Mouse (Mus musculus) hindbrain, embryonic 16.5 days (tissue): ENCODE data around the gene Slc6a9. TPM values are rescaled to one million over a fixed set of nuclear protein-coding genes. Genes with fewer than 3 reads are reported as not detected.

Experiments used
- polyA plus RNA-seq: library from polyadenylated mRNA; unstranded; fragments of >200 nt; fragmentation: Nextera tagmentation; extraction: Ambion mirVana; gene quantifications from 2 replicates; pipeline ENCODE4 v1.2.1, GENCODE M21; 2015

Gene Slc6a9
- polyA plus RNA-seq, 1 experiment from 2014 or later, result 63.8 TPM

Other genes starting within 250 kb of the Slc6a9 start
- 77.7 and 80.5 TPM in 2 replicates for gene Dmap1, start 152.2 kb upstream of the Slc6a9 start, polyA plus RNA-seq
- not detected in 2 replicates for gene Gm12845, start 110.1 kb upstream of the Slc6a9 start, polyA plus RNA-seq
- gene Klf17, start 68.9 kb upstream of the Slc6a9 start, polyA plus RNA-seq, result not detected in 2 replicates
- 2.1 and 2.2 TPM in 2 replicates for gene Ccdc24, start 38.1 kb downstream of the Slc6a9 start, polyA plus RNA-seq
- gene B4galt2, start 49.0 kb downstream of the Slc6a9 start, polyA plus RNA-seq, result 64.4 and 65.6 TPM in 2 replicates
- gene Atp6v0b, start 52.8 kb downstream of the Slc6a9 start, polyA plus RNA-seq, result 631 and 701 TPM in 2 replicates
- gene Dph2, start 57.5 kb downstream of the Slc6a9 start, polyA plus RNA-seq, result 21.8 and 24.0 TPM in 2 replicates
- gene Ipo13, start 80.5 kb downstream of the Slc6a9 start, polyA plus RNA-seq, result 63.1 and 76.2 TPM in 2 replicates
- gene Artn, start 95.3 kb downstream of the Slc6a9 start, polyA plus RNA-seq, result 0.90 and 1.2 TPM in 2 replicates